In the genomic region with DNA sequence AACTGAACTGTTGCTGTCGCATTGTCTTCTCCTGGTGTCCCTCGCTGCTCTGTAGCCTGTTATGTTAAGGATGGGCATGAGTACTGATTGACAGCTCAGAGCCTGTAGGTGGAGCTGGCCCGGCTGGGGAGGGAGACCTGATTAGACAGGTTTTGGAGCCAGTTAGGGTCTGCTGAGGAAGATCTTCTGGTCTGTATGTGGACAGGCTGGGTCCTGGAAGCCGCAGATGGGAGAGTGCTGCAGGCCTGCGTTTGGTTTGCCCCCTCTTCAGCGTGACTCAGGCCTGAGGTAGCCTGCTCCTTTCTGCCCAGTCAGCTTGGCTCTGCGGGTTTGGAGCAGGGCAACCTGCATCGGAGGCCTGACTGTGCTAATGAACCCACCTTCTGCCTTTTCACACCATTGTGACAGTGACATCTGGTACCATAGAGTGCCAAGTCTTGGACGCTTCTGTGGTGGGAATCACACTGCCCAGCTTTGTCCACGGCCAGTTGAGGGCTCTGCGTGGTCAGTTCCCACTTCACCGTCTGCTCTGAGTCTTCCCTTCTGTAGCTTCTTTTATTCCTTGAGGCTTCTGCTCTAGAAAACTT, we compare ENCODE assay signal across 23 mouse cellular contexts. TPM values are rescaled to one million over a fixed set of nuclear protein-coding genes. Genes with fewer than 3 reads are reported as not detected.
DNase-seq lines count a peak whose midpoint lies in the region; ATAC-seq lines count a peak whose summit lies in the region.
"Had no signal": no experiment of that assay in that cellular context is flagged by ENCODE, and none has a peak within 500 bp of the region (broad histone marks: within the 10 kb centered on the region; RNA-seq: fewer than 3 reads in every experiment).

No protein-coding gene starts in this region.

- WGBS in hindbrain, embryonic 13.5 days, result 81% methylated on average over 12 of the region's 12 CpGs
- WGBS in hindbrain, embryonic 12.5 days, result 82% methylated on average over 12 of the region's 12 CpGs
- WGBS in embryonic facial prominence, embryonic 10.5 days, result 84% methylated on average over 12 of the region's 12 CpGs

- no peak overlapping the region for H3K27ac ChIP-seq in hindbrain, embryonic 13.5 days
- H3K27ac ChIP-seq in hindbrain, embryonic 12.5 days, result no peak overlapping the region
- H3K27ac ChIP-seq in embryonic facial prominence, embryonic 10.5 days (replicated peaks), result no peak overlapping the region
- H3K27ac ChIP-seq: heart, embryonic 15.5 days; hindbrain, embryonic 15.5 days; limb, embryonic 12.5 days; liver, embryonic 13.5 days; midbrain, embryonic 15.5 days; stomach, postnatal 0 days had no signal

- no peaks in the 10 kb centered on the region for H3K9me3 ChIP-seq in hindbrain, embryonic 13.5 days
- H3K9me3 ChIP-seq in hindbrain, embryonic 12.5 days (replicated peaks), result no peaks in the 10 kb centered on the region
- no peaks in the 10 kb centered on the region for H3K9me3 ChIP-seq in embryonic facial prominence, embryonic 10.5 days
- H3K9me3 ChIP-seq: heart, embryonic 15.5 days; hindbrain, embryonic 15.5 days; limb, embryonic 12.5 days; liver, embryonic 13.5 days; midbrain, embryonic 15.5 days had no signal

- ATAC-seq in cerebellum, adult (ENCODE audit: insufficient number of reproducible peaks, low FRiP score, low TSS enrichment), result peak; percentile 64; the same call in 1 of the 2 replicates
- ATAC-seq in hindbrain, embryonic 13.5 days (ENCODE audit: low FRiP score), result 0 out of 2 replicates have a peak, but pooled peaks have one; percentile 36
- no peak for ATAC-seq in hindbrain, embryonic 12.5 days (ENCODE audit: low FRiP score)
- ATAC-seq: CD4-positive, CD25-positive, alpha-beta regulatory T cell, adult 4 months; midbrain, embryonic 15.5 days had no signal

- no peak overlapping the region for H3K4me2 ChIP-seq in hindbrain, embryonic 13.5 days
- H3K4me2 ChIP-seq in hindbrain, embryonic 12.5 days (replicated peaks), result no peak overlapping the region
- H3K4me2 ChIP-seq: heart, embryonic 15.5 days; hindbrain, embryonic 15.5 days; limb, embryonic 12.5 days; liver, embryonic 13.5 days; midbrain, embryonic 15.5 days had no signal

- H3K36me3 ChIP-seq in hindbrain, embryonic 13.5 days, result no peaks in the 10 kb centered on the region
- H3K36me3 ChIP-seq in hindbrain, embryonic 12.5 days, result no peaks in the 10 kb centered on the region
- peaks cover 40% of the 10 kb centered on the region for H3K36me3 ChIP-seq in embryonic facial prominence, embryonic 10.5 days (replicated peaks)
- H3K36me3 ChIP-seq: heart, embryonic 15.5 days; hindbrain, embryonic 15.5 days; limb, embryonic 12.5 days; liver, embryonic 13.5 days; midbrain, embryonic 15.5 days had no signal

- no peak for DNase-seq in cerebellum, postnatal 4 days (ENCODE audit: low spot score in 2 of 2)
- peak; percentile 89 for DNase-seq in brain, adult 2 months (ENCODE audit: low read depth, low spot score)
- DNase-seq in cerebellum, postnatal 10 days, result peak; percentile 85 to 86
- no peak for DNase-seq in embryonic facial prominence, embryonic 10.5 days (ENCODE audit: low spot score)
- DNase-seq in retina, embryonic 14.5 days (ENCODE audit: low spot score), result no peak
- DNase-seq: adrenal gland, postnatal 10 days; gastrocnemius, postnatal 10 days; kidney, adult 11 months; kidney, postnatal 10 days; liver, embryonic 13.5 days; right cerebral cortex, postnatal 25 days; thymus, postnatal 14 days had no signal

- H3K4me3 ChIP-seq in hindbrain, embryonic 13.5 days, result no peak overlapping the region
- no peak overlapping the region for H3K4me3 ChIP-seq in hindbrain, embryonic 12.5 days
- no peak overlapping the region for H3K4me3 ChIP-seq in embryonic facial prominence, embryonic 10.5 days
- H3K4me3 ChIP-seq: heart, embryonic 15.5 days; hindbrain, embryonic 15.5 days; limb, embryonic 12.5 days; liver, embryonic 13.5 days; midbrain, embryonic 15.5 days had no signal

- peaks cover 65% of the 10 kb centered on the region for H3K4me1 ChIP-seq in hindbrain, embryonic 13.5 days (replicated peaks)
- H3K4me1 ChIP-seq in hindbrain, embryonic 12.5 days, result peaks cover 22% of the 10 kb centered on the region
- peaks cover 24% of the 10 kb centered on the region for H3K4me1 ChIP-seq in embryonic facial prominence, embryonic 10.5 days

- H3K27me3 ChIP-seq in hindbrain, embryonic 13.5 days, result no peaks in the 10 kb centered on the region
- no peaks in the 10 kb centered on the region for H3K27me3 ChIP-seq in hindbrain, embryonic 12.5 days
- H3K27me3 ChIP-seq in embryonic facial prominence, embryonic 10.5 days (replicated peaks; ENCODE audit: low read depth, poor library complexity, severe bottlenecking), result no peaks in the 10 kb centered on the region
- H3K27me3 ChIP-seq: heart, embryonic 15.5 days; hindbrain, embryonic 15.5 days; limb, embryonic 12.5 days; liver, embryonic 13.5 days; midbrain, embryonic 15.5 days had no signal

- H3K9ac ChIP-seq in hindbrain, embryonic 13.5 days, result no peak overlapping the region
- no peak overlapping the region for H3K9ac ChIP-seq in hindbrain, embryonic 12.5 days
- H3K9ac ChIP-seq: heart, embryonic 15.5 days; hindbrain, embryonic 15.5 days; limb, embryonic 12.5 days; liver, embryonic 13.5 days; midbrain, embryonic 15.5 days had no signal

RNA-seq across cellular contexts. Expression of gene Acvr2b, which starts 18.0 kb away (rescaled TPM):
- polyA plus RNA-seq in hindbrain, embryonic 13.5 days (2015; fragmentation: Nextera tagmentation; extraction: Ambion mirVana), result 44.4 and 48.6 TPM in 2 replicates
- 86.6 and 97.4 TPM in 2 replicates for polyA plus RNA-seq in hindbrain, embryonic 12.5 days (2016; fragmentation: Nextera tagmentation; extraction: Ambion mirVana)
- 78.6 and 85.6 TPM in 2 replicates for polyA plus RNA-seq in embryonic facial prominence, embryonic 10.5 days (2016; fragmentation: Nextera tagmentation; extraction: Ambion mirVana)

RNA-seq across cellular contexts. Expression of gene Exog, which starts 24.8 kb away (rescaled TPM):
- 48.4 and 51.2 TPM in 2 replicates for polyA plus RNA-seq in hindbrain, embryonic 13.5 days (2015; fragmentation: Nextera tagmentation; extraction: Ambion mirVana)
- polyA plus RNA-seq in hindbrain, embryonic 12.5 days (2016; fragmentation: Nextera tagmentation; extraction: Ambion mirVana), result 42.7 and 43.7 TPM in 2 replicates
- 44.2 and 45.3 TPM in 2 replicates for polyA plus RNA-seq in embryonic facial prominence, embryonic 10.5 days (2016; fragmentation: Nextera tagmentation; extraction: Ambion mirVana)

RNA-seq across cellular contexts. Expression of gene Slc22a14, which starts 54.6 kb away (rescaled TPM):
- polyA plus RNA-seq in hindbrain, embryonic 13.5 days (2015; fragmentation: Nextera tagmentation; extraction: Ambion mirVana), result not detected in 2 replicates
- not detected in 2 replicates for polyA plus RNA-seq in hindbrain, embryonic 12.5 days (2016; fragmentation: Nextera tagmentation; extraction: Ambion mirVana)
- polyA plus RNA-seq in embryonic facial prominence, embryonic 10.5 days (2016; fragmentation: Nextera tagmentation; extraction: Ambion mirVana), result not detected in 2 replicates
- polyA plus RNA-seq: CD4-positive, CD25-positive, alpha-beta regulatory T cell, adult 4 months; embryonic facial prominence, embryonic 14.5 days; hindbrain, embryonic 15.5 days; limb, embryonic 12.5 days; liver, embryonic 13.5 days; midbrain, embryonic 15.5 days; neural tube, embryonic 11.5 days; stomach, postnatal 0 days had no signal

Comparison
In these comparisons a context has a peak if more than half of its experiments do, and no peak if none do; other contexts are left out.
1. DNase-seq: peak in brain, adult 2 months (single experiment) and cerebellum, postnatal 10 days (2 of 2); none in cerebellum, postnatal 4 days (0 of 2), embryonic facial prominence, embryonic 10.5 days (single experiment) and retina, embryonic 14.5 days (single experiment).